Mouse (Mus musculus) midbrain, embryonic 15.5 days (tissue): Measurements from ENCODE around the gene Hc. TPM values are rescaled to one million over a fixed set of nuclear protein-coding genes. Genes with fewer than 3 reads are reported as not detected.

Source experiments
- ATAC-seq: fragments of 200-750 bp; cut with Nextera tagmentation; replicated peaks from 2 replicates; pipeline ENCODE4 v1.8.0; 2017; ENCODE audit warnings: moderate TSS enrichment
- H3K27ac ChIP-seq: fragments of 300-500 bp; sonication (generic); 2 replicates; pipeline ENCODE4 v1.5.1; 2015; ENCODE audit warnings: mild to moderate bottlenecking, inconsistent platforms
- H3K27me3 ChIP-seq: fragments of 300-500 bp; sonication (generic); replicated peaks from 2 replicates; pipeline ENCODE4 v1.6.1; 2015; ENCODE audit warnings: inconsistent platforms
- H3K36me3 ChIP-seq: fragments of 300-500 bp; sonication (generic); replicated peaks from 2 replicates; pipeline ENCODE4 v1.6.1; 2015; ENCODE audit warnings: inconsistent platforms
- H3K4me1 ChIP-seq: fragments of 300-500 bp; sonication (generic); 2 replicates; pipeline ENCODE4 v1.6.1; 2015; ENCODE audit warnings: inconsistent platforms
- H3K4me2 ChIP-seq: fragments of 300-500 bp; sonication (generic); 2 replicates; pipeline ENCODE4 v1.6.1; 2015; ENCODE audit warnings: inconsistent platforms, mild to moderate bottlenecking, moderate library complexity
- H3K4me3 ChIP-seq: fragments of 300-500 bp; sonication (generic); 2 replicates; pipeline ENCODE4 v1.5.1; 2015; ENCODE audit warnings: mild to moderate bottlenecking, inconsistent platforms
- H3K9ac ChIP-seq: fragments of 300-500 bp; sonication (generic); 2 replicates; pipeline ENCODE4 v1.6.1; 2015; ENCODE audit warnings: mild to moderate bottlenecking, inconsistent platforms
- H3K9me3 ChIP-seq: fragments of 300-500 bp; sonication (generic); 2 replicates; pipeline ENCODE4 v1.6.1; 2016; ENCODE audit warnings: inconsistent platforms
- WGBS: fragments of 180-500 bp; shearing (Covaris S2); methylation state at CpG from one replicate; pipeline ENCODE4 v1.1.7; 2015; ENCODE audit warnings: mixed read lengths; 5-methylcytosine and 5-hydroxymethylcytosine counted together
- polyA plus RNA-seq: library from polyadenylated mRNA; unstranded; fragments of >200 nt; fragmentation: Nextera tagmentation; extraction: Ambion mirVana; gene quantifications from 2 replicates; pipeline ENCODE4 v1.2.1, GENCODE M21; 2015

The Hc gene
- polyA plus RNA-seq, 1 experiment from 2014 or later, result 1.2 TPM

GRCm38 (mm10) chr2:34941061-34941675, 120.1 kb downstream of the Hc start:
- Histone ChIP-seq H3K4me2 (no peak overlapping the region), H3K4me3 (no peak overlapping the region), H3K27me3 (no peaks in the 10 kb centered on the region), H3K4me1 (no peaks in the 10 kb centered on the region), H3K27ac (no peak overlapping the region), H3K9me3 (no peaks in the 10 kb centered on the region), H3K36me3 (no peaks in the 10 kb centered on the region), H3K9ac (no peak overlapping the region)
- 74% methylated on average over 11 of the region's 11 CpGs for WGBS
- no peak for ATAC-seq

- H3K4me1 ChIP-seq, result no peaks in the 10 kb centered on the region
- H3K36me3 ChIP-seq, result no peaks in the 10 kb centered on the region
- ATAC-seq, result no peak
- no peaks in the 10 kb centered on the region for H3K27me3 ChIP-seq
- H3K27ac ChIP-seq, result no peak overlapping the region
- no peaks in the 10 kb centered on the region for H3K9me3 ChIP-seq
- no peak overlapping the region for H3K9ac ChIP-seq
- 74% methylated on average over 5 of the region's 5 CpGs for WGBS
- H3K4me3 ChIP-seq, result no peak overlapping the region
- H3K4me2 ChIP-seq, result no peak overlapping the region
Observed at GRCm38 (mm10) chr2:34940246-34940645, 121.0 kb downstream of the Hc start.

GRCm38 (mm10) chr2:34938269-34939208, 122.7 kb downstream of the Hc start:
- H3K27me3 ChIP-seq, result no peaks in the 10 kb centered on the region
- WGBS, result 82% methylated on average over 8 of the region's 8 CpGs
- H3K9me3 ChIP-seq, result no peaks in the 10 kb centered on the region
- H3K9ac ChIP-seq, result no peak overlapping the region
- ATAC-seq, result no peak
- H3K4me3 ChIP-seq, result no peak overlapping the region
- no peaks in the 10 kb centered on the region for H3K36me3 ChIP-seq
- no peaks in the 10 kb centered on the region for H3K4me1 ChIP-seq
- no peak overlapping the region for H3K27ac ChIP-seq
- H3K4me2 ChIP-seq, result no peak overlapping the region

GRCm38 (mm10) chr2:34937460-34937859, 123.8 kb downstream of the Hc start:
- Histone ChIP-seq H3K4me1 (no peaks in the 10 kb centered on the region), H3K27ac (no peak overlapping the region), H3K9me3 (no peaks in the 10 kb centered on the region), H3K9ac (no peak overlapping the region), H3K4me3 (no peak overlapping the region), H3K36me3 (no peaks in the 10 kb centered on the region), H3K27me3 (no peaks in the 10 kb centered on the region), H3K4me2 (no peak overlapping the region)
- WGBS, result 49% methylated on average over 5 of the region's 5 CpGs
- no peak for ATAC-seq

Other genes with a start within 250 kb of the Hc start
- 102 and 107 TPM in 2 replicates for gene Fbxw2, start 235.1 kb downstream of the Hc start, polyA plus RNA-seq
- 0.17 TPM in 1 of 2 replicates, not detected in the other for gene Gm34653, start 228.4 kb downstream of the Hc start, polyA plus RNA-seq
- gene Cutal, start 187.0 kb downstream of the Hc start, polyA plus RNA-seq, result 0.26 and 0.40 TPM in 2 replicates
- 101 and 102 TPM in 2 replicates for gene Psmd5, start 186.5 kb downstream of the Hc start, polyA plus RNA-seq
- gene Phf19, start 147.4 kb downstream of the Hc start, polyA plus RNA-seq, result 1.5 and 2.1 TPM in 2 replicates
- gene Traf1, start 99.7 kb downstream of the Hc start, polyA plus RNA-seq, result 3.6 and 3.8 TPM in 2 replicates
- 0.32 and 0.74 TPM in 2 replicates for gene AI182371, start 40.1 kb upstream of the Hc start, polyA plus RNA-seq
- 10.5 and 10.8 TPM in 2 replicates for gene Cntrl, start 48.1 kb upstream of the Hc start, polyA plus RNA-seq
- 400 and 424 TPM in 2 replicates for gene Rab14, start 139.7 kb upstream of the Hc start, polyA plus RNA-seq
- gene Gsn, start 194.9 kb upstream of the Hc start, polyA plus RNA-seq, result 18.9 and 19.2 TPM in 2 replicates